Mouse (Mus musculus): ENCODE data around the gene Kdelr3. TPM values are rescaled to one million over a fixed set of nuclear protein-coding genes. Genes with fewer than 3 reads are reported as not detected.

Kdelr3 gene
- 0.36 and 0.66 TPM in 2 replicates for total RNA-seq (2023)

GRCm38 (mm10) chr15:79516171-79517096 lies at the start of gene Kdelr3:
TSS of gene Kdelr3 (plus strand) at chr15:79516411.

GRCm38 (mm10) chr15:79504707-79505452 lies 11.3 kb upstream of the Kdelr3 start, which contains the start of gene Kcnj4:
TSS of gene Kcnj4 (minus strand) at chr15:79505241.

GRCm38 (mm10) chr15:79546410-79547288 lies 30.4 kb downstream of the Kdelr3 start, which contains the start of gene Ddx17:
TSS of gene Ddx17 (minus strand) at chr15:79546741.

Other genes starting within 250 kb of the Kdelr3 start
- not detected in 2 replicates for gene Baiap2l2, start 230.9 kb upstream of the Kdelr3 start, total RNA-seq (2023)
- 3.5 and 7.3 TPM in 2 replicates for gene Pla2g6, start 188.0 kb upstream of the Kdelr3 start, total RNA-seq (2023)
- gene Maff, start 169.8 kb upstream of the Kdelr3 start, total RNA-seq (2023), result 27.5 and 30.8 TPM in 2 replicates
- gene Tmem184b, start 112.8 kb upstream of the Kdelr3 start, total RNA-seq (2023), result 84.2 and 87.9 TPM in 2 replicates
- 139 and 150 TPM in 2 replicates for gene Csnk1e, start 60.8 kb upstream of the Kdelr3 start, total RNA-seq (2023)
- gene Kcnj4, start 11.2 kb upstream of the Kdelr3 start, total RNA-seq (2023), result not detected in 2 replicates
- gene Ddx17, start 30.3 kb downstream of the Kdelr3 start, total RNA-seq (2023), result 180 and 232 TPM in 2 replicates
- gene Dmc1, start 88.7 kb downstream of the Kdelr3 start, total RNA-seq (2023), result 0.93 and 1.1 TPM in 2 replicates
- gene Fam227a, start 142.5 kb downstream of the Kdelr3 start, total RNA-seq (2023), result 2.2 and 3.6 TPM in 2 replicates
- 18.5 and 21.2 TPM in 2 replicates for gene Cby1, start 142.8 kb downstream of the Kdelr3 start, total RNA-seq (2023)
- gene Tomm22, start 154.4 kb downstream of the Kdelr3 start, total RNA-seq (2023), result 98.8 and 117 TPM in 2 replicates
- gene Josd1, start 171.5 kb downstream of the Kdelr3 start, total RNA-seq (2023), result 24.1 and 31.5 TPM in 2 replicates
- gene Gtpbp1, start 174.4 kb downstream of the Kdelr3 start, total RNA-seq (2023), result 95.9 and 107 TPM in 2 replicates
- 664 and 823 TPM in 2 replicates for gene Sun2, start 226.1 kb downstream of the Kdelr3 start, total RNA-seq (2023)

Data from neutrophil, adult 65 days (primary cell).